Mouse (Mus musculus) hindbrain, embryonic 14.5 days (tissue): ENCODE measurements at regions not wholly inside any gene's neighbourhood (a gene's known extent, or its start where the extent isn't known, plus 50 kb on each side); places are given as distances from the start of the nearest gene placed in this dataset.

Experiments
- ATAC-seq: fragments of 200-750 bp; cut with Nextera tagmentation; 2 replicates; pipeline ENCODE4 v1.8.0; 2017; ENCODE audit warnings: moderate number of reproducible peaks, mild to moderate bottlenecking, moderate TSS enrichment, moderate library complexity; ENCODE audit not compliant: low FRiP score
- DNase-seq: peaks from one replicate; pipeline ENCODE4 v3.0.0-alpha.2; 2015; ENCODE audit warnings: low spot score
- H3K27ac ChIP-seq: fragments of 300-500 bp; sonication (generic); 2 replicates; pipeline ENCODE4 v1.5.1; 2014; ENCODE audit warnings: mild to moderate bottlenecking, moderate library complexity
- H3K27me3 ChIP-seq: fragments of 300-500 bp; sonication (generic); 2 replicates; pipeline ENCODE4 v1.6.1; 2014; ENCODE audit warnings: mild to moderate bottlenecking, low read length, mixed read lengths; ENCODE audit not compliant: control insufficient read depth, insufficient read depth
- H3K36me3 ChIP-seq: fragments of 300-500 bp; sonication (generic); replicated peaks from 2 replicates; pipeline ENCODE4 v1.6.1; 2014; ENCODE audit not compliant: control insufficient read depth, insufficient read depth
- H3K4me1 ChIP-seq: fragments of 300-500 bp; sonication (generic); replicated peaks from 2 replicates; pipeline ENCODE4 v1.6.1; 2014; ENCODE audit warnings: antibody characterized with exemption, low read length, mixed read lengths; ENCODE audit not compliant: control insufficient read depth, insufficient read depth
- H3K4me2 ChIP-seq: fragments of 300-500 bp; sonication (generic); replicated peaks from 2 replicates; pipeline ENCODE4 v1.6.1; 2014; ENCODE audit warnings: mild to moderate bottlenecking, moderate library complexity
- H3K4me3 ChIP-seq: fragments of 300-500 bp; sonication (generic); replicated peaks from 2 replicates; pipeline ENCODE4 v1.5.1; 2014; ENCODE audit warnings: mild to moderate bottlenecking, low read length
- H3K9ac ChIP-seq: fragments of 300-500 bp; sonication (generic); 2 replicates; pipeline ENCODE4 v1.6.1; 2014
- H3K9me3 ChIP-seq: fragments of 300-500 bp; sonication (generic); 2 replicates; pipeline ENCODE4 v1.6.1; 2016; ENCODE audit warnings: low read length; ENCODE audit not compliant: control insufficient read depth
- WGBS: fragments of 180-500 bp; shearing (Covaris S2); extraction: QIAGEN DNeasy Blood & Tissue Kit; methylation state at CpG from one replicate; pipeline ENCODE4 v1.1.7; 2014; 5-methylcytosine and 5-hydroxymethylcytosine counted together

GRCm38 (mm10) chr2:173442056-173442455, 80.3 kb upstream of the 1700021F07Rik start:
- Histone ChIP-seq H3K9me3 (no peaks in the 10 kb centered on the region), H3K4me1 (peaks cover 4% of the 10 kb centered on the region; the same call in 1 of the 2 replicates), H3K36me3 (no peaks in the 10 kb centered on the region), H3K27me3 (no peaks in the 10 kb centered on the region), H3K9ac (no peak overlapping the region), H3K4me2 (no peak overlapping the region), H3K4me3 (no peak overlapping the region), H3K27ac (no peak overlapping the region)
- WGBS, result 66% methylated on average over 11 of the region's 11 CpGs
- DNase-seq (no peak), ATAC-seq (no peak)

DNA sequence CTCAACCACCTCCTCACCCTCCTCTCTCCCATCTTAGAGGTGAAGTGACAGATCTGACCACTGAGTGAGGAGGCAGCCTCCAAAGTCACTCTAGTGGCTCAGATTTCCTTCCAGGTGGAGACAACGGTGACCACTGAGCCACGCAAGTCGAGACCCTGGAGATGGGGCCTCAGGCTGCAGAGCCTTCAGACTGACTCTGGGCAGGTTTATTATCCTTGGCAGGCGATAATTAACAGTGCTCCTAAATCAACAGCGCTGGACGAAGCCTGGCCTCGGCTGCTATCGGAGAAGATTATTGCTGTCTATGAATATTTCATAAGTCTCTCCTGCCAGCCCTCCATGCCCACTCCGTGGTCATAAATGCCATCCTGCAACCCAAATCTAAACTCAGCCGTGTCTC, 79.1 kb upstream of the 1700021F07Rik start:
- DNase-seq, result no peak
- Histone ChIP-seq H3K27ac (no peak overlapping the region), H3K27me3 (no peaks in the 10 kb centered on the region), H3K4me3 (no peak overlapping the region), H3K9me3 (no peaks in the 10 kb centered on the region), H3K9ac (no peak overlapping the region), H3K4me2 (no peak overlapping the region), H3K36me3 (no peaks in the 10 kb centered on the region), H3K4me1 (peaks cover 4% of the 10 kb centered on the region; the same call in 1 of the 2 replicates)
- no peak for ATAC-seq
- WGBS, result 39% methylated on average over 10 of the region's 10 CpGs

DNA sequence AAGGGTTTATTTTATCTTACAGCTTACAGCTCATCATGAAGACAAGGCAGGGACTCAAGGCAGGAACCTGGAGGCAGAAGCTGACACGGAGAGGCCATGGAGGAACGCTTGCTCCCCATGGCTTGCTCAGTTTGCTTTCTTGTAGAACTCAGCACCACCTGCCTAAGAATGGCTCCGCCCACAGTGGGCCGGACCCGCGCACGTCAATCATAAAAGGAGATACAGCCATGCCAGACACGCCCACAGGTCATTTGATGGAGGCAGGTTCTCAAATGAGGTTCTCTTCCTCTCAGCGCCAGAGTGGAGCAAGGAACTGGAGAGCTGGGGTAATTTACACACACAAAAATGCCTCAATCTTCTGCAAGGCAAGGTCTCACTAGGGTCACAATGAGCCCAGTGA, 78.0 kb upstream of the 1700021F07Rik start:
- no peaks in the 10 kb centered on the region for H3K36me3 ChIP-seq
- DNase-seq (no peak), ATAC-seq (no peak)
- no peak overlapping the region for H3K4me3 ChIP-seq
- 86% methylated on average over 9 of the region's 9 CpGs for WGBS
- no peak overlapping the region for H3K9ac ChIP-seq
- peaks cover 4% of the 10 kb centered on the region; the same call in 1 of the 2 replicates for H3K4me1 ChIP-seq
- H3K27me3 ChIP-seq, result no peaks in the 10 kb centered on the region
- no peaks in the 10 kb centered on the region for H3K9me3 ChIP-seq
- H3K27ac ChIP-seq, result no peak overlapping the region
- no peak overlapping the region for H3K4me2 ChIP-seq

DNA sequence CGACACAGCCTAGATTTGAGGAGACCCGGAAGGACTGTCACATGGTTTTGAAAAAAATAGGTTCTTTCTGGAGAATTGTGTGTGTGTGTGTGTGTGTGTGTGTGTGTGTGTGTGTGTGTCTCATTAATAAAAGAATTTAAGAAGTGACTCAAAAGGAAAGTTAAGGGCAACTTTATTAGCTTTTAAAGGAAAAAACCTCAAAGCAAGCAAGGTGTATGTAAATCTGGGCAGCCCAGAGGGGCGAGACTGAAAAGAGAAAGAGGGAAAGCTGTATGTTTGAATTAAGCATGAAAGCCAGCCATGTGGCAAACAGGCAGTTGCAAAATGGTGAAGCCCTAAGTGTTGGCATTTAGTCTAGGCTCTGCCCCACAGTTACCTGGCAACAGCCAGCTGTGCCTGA, 77.3 kb upstream of the 1700021F07Rik start:
- peaks cover 4% of the 10 kb centered on the region; the same call in 1 of the 2 replicates for H3K4me1 ChIP-seq
- no peak for DNase-seq
- H3K9me3 ChIP-seq, result no peaks in the 10 kb centered on the region
- no peak overlapping the region for H3K4me2 ChIP-seq
- no peak overlapping the region for H3K4me3 ChIP-seq
- H3K9ac ChIP-seq, result no peak overlapping the region
- H3K27me3 ChIP-seq, result no peaks in the 10 kb centered on the region
- no peak overlapping the region for H3K27ac ChIP-seq
- WGBS, result 70% methylated on average over 3 of the region's 3 CpGs
- H3K36me3 ChIP-seq, result no peaks in the 10 kb centered on the region
- no peak for ATAC-seq

- no peak for ATAC-seq
- H3K4me3 ChIP-seq, result no peak overlapping the region
Observed at GRCm38 (mm10) chr2:173448546-173449187, 73.7 kb upstream of the 1700021F07Rik start.

DNA sequence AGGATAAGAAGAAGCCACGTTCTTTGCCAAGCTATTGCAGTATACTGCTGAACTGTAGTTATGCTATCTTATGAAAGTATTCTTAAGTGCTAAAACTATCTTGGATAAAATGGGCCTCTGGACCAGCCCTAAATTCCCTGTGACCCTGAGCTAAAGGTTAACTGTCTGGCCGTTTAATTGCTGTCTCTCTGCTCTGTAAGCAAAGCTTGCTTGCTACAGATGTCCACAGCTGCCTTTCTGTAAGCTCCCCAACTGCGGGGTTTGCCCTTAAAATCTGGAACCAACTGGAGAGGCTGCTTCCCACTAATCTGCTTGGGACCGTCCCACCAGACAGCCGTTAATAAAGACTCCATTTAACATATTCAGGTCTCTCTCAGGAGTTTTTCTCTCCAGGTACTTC, 73.2 kb upstream of the 1700021F07Rik start:
- no peaks in the 10 kb centered on the region for H3K27me3 ChIP-seq
- ATAC-seq (no peak), DNase-seq (no peak)
- H3K4me1 ChIP-seq, result no peaks in the 10 kb centered on the region
- no peak overlapping the region for H3K4me2 ChIP-seq
- H3K27ac ChIP-seq, result no peak overlapping the region
- peaks cover 7% of the 10 kb centered on the region; the same call in 1 of the 2 replicates for H3K9me3 ChIP-seq
- 79% methylated on average over 5 of the region's 5 CpGs for WGBS
- no peak overlapping the region for H3K4me3 ChIP-seq
- no peaks in the 10 kb centered on the region for H3K36me3 ChIP-seq
- H3K9ac ChIP-seq, result no peak overlapping the region

More at GRCm38 (mm10) chr2:173448546-173449187, 73.7 kb upstream of the 1700021F07Rik start:
- DNase-seq, result no peak
- 89% methylated on average over 11 of the region's 11 CpGs for WGBS
- Histone ChIP-seq H3K27ac (no peak overlapping the region), H3K9ac (no peak overlapping the region), H3K27me3 (no peaks in the 10 kb centered on the region), H3K36me3 (no peaks in the 10 kb centered on the region), H3K4me2 (no peak overlapping the region), H3K9me3 (peaks cover 6% of the 10 kb centered on the region; the same call in 1 of the 2 replicates), H3K4me1 (no peaks in the 10 kb centered on the region)

- Histone ChIP-seq H3K4me2 (no peak overlapping the region), H3K9me3 (peaks cover 7% of the 10 kb centered on the region; the same call in 1 of the 2 replicates), H3K4me3 (no peak overlapping the region), H3K27ac (no peak overlapping the region), H3K36me3 (no peaks in the 10 kb centered on the region), H3K27me3 (no peaks in the 10 kb centered on the region), H3K9ac (no peak overlapping the region), H3K4me1 (no peaks in the 10 kb centered on the region)
- ATAC-seq, result no peak
- no peak for DNase-seq
- WGBS, result 88% methylated on average over 15 of the region's 15 CpGs
Observed at GRCm38 (mm10) chr2:173451993-173452481, 70.3 kb upstream of the 1700021F07Rik start.

GRCm38 (mm10) chr2:173452800-173453199, 69.6 kb upstream of the 1700021F07Rik start:
- no peak overlapping the region for H3K9ac ChIP-seq

DNA sequence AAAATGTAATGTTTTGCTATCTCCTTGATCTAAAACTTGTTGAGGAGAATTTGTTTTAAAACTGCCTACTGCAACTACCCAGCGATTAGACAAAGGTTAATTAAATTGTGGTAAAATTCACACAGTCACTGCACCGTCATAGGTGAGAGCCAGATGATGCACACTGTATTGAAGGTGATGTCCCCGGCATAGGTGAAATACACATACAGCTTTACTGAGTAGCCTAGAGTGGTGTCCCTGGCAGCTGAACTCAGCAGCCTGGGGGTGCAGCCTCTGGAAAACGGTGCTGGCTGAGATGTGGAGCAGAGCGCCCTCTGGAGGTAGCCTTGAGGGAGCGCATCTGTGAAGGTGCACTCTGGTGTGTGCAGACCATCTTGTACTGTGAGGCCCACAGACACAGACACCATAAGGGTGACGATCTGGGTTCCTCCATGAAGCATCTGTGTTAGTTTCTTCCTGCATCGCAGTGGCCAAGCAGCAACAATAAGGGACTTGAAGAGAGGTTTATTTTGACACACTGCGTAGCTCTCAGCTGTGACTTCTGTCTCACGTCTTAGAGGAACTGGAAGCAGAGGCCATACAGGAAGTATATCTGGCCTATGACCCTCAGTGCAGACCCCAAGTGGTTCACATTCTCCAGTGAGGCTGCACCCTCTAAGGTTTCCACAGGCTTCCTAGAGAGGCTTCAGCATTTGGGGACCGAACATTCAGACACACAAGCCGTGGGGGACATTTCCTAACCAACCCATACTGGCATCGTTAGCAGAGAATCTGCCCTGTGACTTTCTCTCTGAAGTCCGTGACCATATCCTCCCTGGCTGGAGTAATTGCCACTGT, 68.6 kb upstream of the 1700021F07Rik start:
- Histone ChIP-seq H3K4me1 (no peaks in the 10 kb centered on the region), H3K9ac (no peak overlapping the region), H3K36me3 (no peaks in the 10 kb centered on the region), H3K27ac (no peak overlapping the region), H3K9me3 (peaks cover 7% of the 10 kb centered on the region; the same call in 1 of the 2 replicates), H3K4me3 (no peak overlapping the region), H3K27me3 (no peaks in the 10 kb centered on the region), H3K4me2 (no peak overlapping the region)
- DNase-seq, result no peak
- WGBS, result 70% methylated on average over 14 of the region's 14 CpGs
- no peak for ATAC-seq

More at GRCm38 (mm10) chr2:173452800-173453199, 69.6 kb upstream of the 1700021F07Rik start:
- no peak for ATAC-seq
- Histone ChIP-seq H3K4me1 (no peaks in the 10 kb centered on the region), H3K36me3 (no peaks in the 10 kb centered on the region), H3K4me3 (no peak overlapping the region), H3K9me3 (peaks cover 7% of the 10 kb centered on the region; the same call in 1 of the 2 replicates), H3K4me2 (no peak overlapping the region), H3K27me3 (no peaks in the 10 kb centered on the region), H3K27ac (no peak overlapping the region)
- WGBS, result 86% methylated on average over 4 of the region's 4 CpGs
- no peak for DNase-seq
